Mouse (Mus musculus) lung, adult 2 months (tissue): ENCODE data around the gene Ppp2ca.
"Not testable (repeated sequence)": the region's sequence is repeated elsewhere in the genome, so short reads cannot be mapped to it uniquely, and the experiment has no call there.

ENCODE experiments used
- CTCF ChIP-seq: fragments of 200-500 bp; IDR thresholded peaks from 2 replicates; pipeline ENCODE4 v1.5.1; 2011; ENCODE audit warnings: mild to moderate bottlenecking, low read length, control low read depth; ENCODE audit not compliant: insufficient read depth
- POLR2A ChIP-seq: fragments of 200-500 bp; IDR thresholded peaks from 2 replicates; pipeline ENCODE4 v1.6.1; 2011; ENCODE audit warnings: low read depth, mild to moderate bottlenecking, control low read depth, low read length, borderline replicate concordance; ENCODE audit errors: extremely low read depth

- TF ChIP-seq CTCF, POLR2A: not testable (repeated sequence)
Observed at GRCm38 (mm10) chr11:52167901-52168302, 69.4 kb downstream of the Ppp2ca start.
